Comparison of ENCODE assay signal across 16 mouse cellular contexts in genomic region chr10:117552049-117552652, GRCm38 (mm10).
"Had no signal": no experiment of that assay in that cellular context is flagged by ENCODE, and none has a peak within 500 bp of the region (broad histone marks: within the 10 kb centered on the region; RNA-seq: fewer than 3 reads in every experiment).

No protein-coding gene starts in this region.

- H3K27ac ChIP-seq: lung, embryonic 15.5 days; macrophage; midbrain, embryonic 12.5 days; midbrain, embryonic 15.5 days; neural tube, embryonic 12.5 days; stomach, embryonic 15.5 days; stomach, postnatal 0 days had no signal

- DNase-seq: liver, postnatal 0 days; lung, adult 2 months; lung, postnatal 14 days; lung, postnatal 36 days; right cerebral cortex, postnatal 14 days; thymus, adult 2 months; thymus, postnatal 25 days; thymus, postnatal 4 days had no signal

- H3K4me1 ChIP-seq: megakaryocyte, embryonic 14.5 days; midbrain, embryonic 12.5 days; midbrain, embryonic 15.5 days; neural tube, embryonic 12.5 days; stomach, embryonic 15.5 days had no signal

- H3K9me3 ChIP-seq: lung, embryonic 15.5 days; midbrain, embryonic 12.5 days; midbrain, embryonic 15.5 days; neural tube, embryonic 12.5 days; stomach, embryonic 15.5 days had no signal

- H3K27me3 ChIP-seq: lung, embryonic 15.5 days; megakaryocyte, embryonic 14.5 days; midbrain, embryonic 15.5 days; neural tube, embryonic 12.5 days; stomach, embryonic 15.5 days had no signal

- H3K36me3 ChIP-seq: lung, embryonic 15.5 days; midbrain, embryonic 12.5 days; midbrain, embryonic 15.5 days; neural tube, embryonic 12.5 days; stomach, embryonic 15.5 days had no signal

- H3K4me3 ChIP-seq: lung, embryonic 15.5 days; megakaryocyte, embryonic 14.5 days; midbrain, embryonic 12.5 days; midbrain, embryonic 15.5 days; neural tube, embryonic 12.5 days; stomach, embryonic 15.5 days had no signal
